Mouse (Mus musculus) embryonic fibroblast, embryonic 13.5 days (primary cell): Measurements from ENCODE around the gene Magi2.

ENCODE experiments used
- CTCF ChIP-seq: IDR thresholded peaks from 2 replicates; pipeline ENCODE4 v1.5.1; 2011; ENCODE audit warnings: mild to moderate bottlenecking, control low read depth, low read length, moderate library complexity, borderline replicate concordance; ENCODE audit not compliant: insufficient read depth
- POLR2A ChIP-seq: IDR thresholded peaks from 2 replicates; pipeline ENCODE4 v1.6.1; 2011; ENCODE audit warnings: low read depth, mild to moderate bottlenecking, control low read depth, low read length, moderate library complexity

DNA sequence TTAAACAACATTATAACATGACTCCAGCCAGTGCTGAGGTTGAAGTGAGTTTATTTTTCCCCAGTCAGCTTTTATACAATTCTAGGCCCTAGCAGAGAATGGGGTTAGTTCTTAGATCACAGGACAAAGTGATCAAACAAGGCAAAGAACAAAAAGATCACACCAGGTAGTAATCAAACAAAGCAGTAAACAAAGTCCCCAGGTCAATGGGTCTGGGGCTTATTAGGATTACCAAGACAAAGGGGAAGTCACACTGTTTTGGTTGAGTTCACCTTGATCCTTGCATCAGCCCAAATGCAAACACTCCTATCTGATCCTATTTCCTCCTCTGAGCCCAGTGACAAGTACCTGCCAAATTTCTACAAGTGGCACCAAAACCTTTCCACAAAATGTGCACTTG, 1190.5 kb downstream of the Magi2 start:
- TF ChIP-seq CTCF: no peak
- no peak for TF ChIP-seq POLR2A
